Mouse (Mus musculus): ENCODE measurements around the gene Ghrh. TPM values are rescaled to one million over a fixed set of nuclear protein-coding genes. Genes with fewer than 3 reads are reported as not detected.

Ghrh gene
- 0.53 and 1.3 TPM in 2 replicates for polyA plus RNA-seq (2012; rRNA removed)

GRCm38 (mm10) chr2:157347361-157348159 is at the start of gene Ghrh:
Gene Ghrh, minus strand, starts transcription at chr2:157347506.

GRCm38 (mm10) chr2:157367184-157367893 is 20.0 kb upstream of the Ghrh start, which contains the start of gene Manbal:
Gene Manbal, plus strand, starts transcription at chr2:157367594.

Other genes with a start within 250 kb of the Ghrh start
- 28.4 and 29.5 TPM in 2 replicates for gene Samhd1, start 212.2 kb downstream of the Ghrh start, polyA plus RNA-seq (2012; rRNA removed)
- gene Rbl1, start 143.0 kb downstream of the Ghrh start, polyA plus RNA-seq (2012; rRNA removed): 27.5 and 29.8 TPM in 2 replicates
- 134 and 182 TPM in 2 replicates for gene Rpn2, start 68.5 kb downstream of the Ghrh start, polyA plus RNA-seq (2012; rRNA removed)
- 0.29 TPM in 2 replicates for gene Mroh8, start 68.0 kb downstream of the Ghrh start, polyA plus RNA-seq (2012; rRNA removed)
- 67.5 and 67.9 TPM in 2 replicates for gene Manbal, start 20.1 kb upstream of the Ghrh start, polyA plus RNA-seq (2012; rRNA removed)
- gene Src, start 70.9 kb upstream of the Ghrh start, polyA plus RNA-seq (2012; rRNA removed): 42.0 and 46.1 TPM in 2 replicates
- gene Nnat, start 212.6 kb upstream of the Ghrh start, polyA plus RNA-seq (2012; rRNA removed): 1,264 and 2,183 TPM in 2 replicates
- gene Blcap, start 223.8 kb upstream of the Ghrh start, polyA plus RNA-seq (2012; rRNA removed): 73.1 and 86.5 TPM in 2 replicates